Mouse (Mus musculus): ENCODE results near the gene Klk1.
"Not testable (repeated sequence)": the region's sequence is repeated elsewhere in the genome, so short reads cannot be mapped to it uniquely, and the experiment has no call there.

The Klk1 gene

DNA sequence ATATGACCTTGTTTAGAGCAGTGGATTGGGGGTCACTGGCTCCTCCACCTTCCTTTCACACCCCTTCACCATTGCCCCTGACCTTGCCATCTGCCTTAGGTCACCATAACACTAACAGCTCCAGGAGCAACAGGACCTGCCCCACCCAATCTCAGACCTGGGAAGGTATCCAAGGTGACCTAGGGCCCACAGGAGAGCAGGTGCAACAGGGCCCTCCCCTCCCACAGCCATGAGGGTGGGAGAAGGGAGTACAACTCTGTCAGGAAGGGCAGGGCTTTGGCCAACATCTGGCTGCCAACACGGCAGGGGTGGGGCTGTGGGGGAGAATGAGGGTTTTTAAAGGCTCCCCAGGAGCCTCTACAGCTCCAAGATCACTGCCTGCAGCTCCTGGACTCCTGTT lies at the start of gene Klk1:
TSS of gene Klk1 (plus strand) at position 285 of the 400 bp plus-strand sequence.
- DNase-seq (ENCODE audit: low read depth, low spot score), result peak; percentile 83

DNA sequence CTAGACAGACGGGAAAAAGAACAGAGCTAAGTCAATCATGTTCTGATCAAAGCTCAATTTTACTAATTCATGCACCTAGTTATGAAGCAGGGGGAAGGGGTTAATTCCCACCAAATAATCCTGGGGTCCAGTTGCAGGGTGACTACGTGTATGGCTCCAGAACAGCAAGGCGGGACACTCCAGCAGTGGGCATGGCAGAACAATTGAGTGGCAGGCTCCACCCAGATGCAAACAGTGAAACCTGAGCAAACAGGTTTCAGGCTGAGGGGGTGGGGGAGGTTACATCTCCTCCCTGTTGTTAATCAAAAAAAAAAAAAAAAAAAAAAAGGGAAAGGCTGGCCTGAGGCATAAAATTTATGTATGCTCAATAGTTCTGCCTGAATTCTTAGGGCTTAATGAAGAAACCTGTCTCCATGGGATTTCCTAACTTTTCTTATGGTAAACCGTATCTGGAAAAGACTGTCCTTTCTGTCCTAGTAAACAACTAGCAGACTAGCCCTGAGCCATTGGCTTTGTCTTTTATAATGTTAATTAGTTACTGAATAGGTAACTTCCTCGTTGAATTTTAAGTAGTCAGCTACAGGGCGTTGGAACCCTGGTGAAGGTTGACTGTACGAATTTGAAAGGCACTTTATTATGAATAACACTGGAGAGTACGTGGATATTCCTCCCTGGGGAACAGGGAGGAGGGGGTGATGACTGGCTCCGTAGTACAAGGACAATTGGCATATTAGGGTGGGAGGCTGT lies 45.7 kb upstream of the Klk1 start:
- DNase-seq (ENCODE audit: low read depth, low spot score), result peak; percentile 30

DNA sequence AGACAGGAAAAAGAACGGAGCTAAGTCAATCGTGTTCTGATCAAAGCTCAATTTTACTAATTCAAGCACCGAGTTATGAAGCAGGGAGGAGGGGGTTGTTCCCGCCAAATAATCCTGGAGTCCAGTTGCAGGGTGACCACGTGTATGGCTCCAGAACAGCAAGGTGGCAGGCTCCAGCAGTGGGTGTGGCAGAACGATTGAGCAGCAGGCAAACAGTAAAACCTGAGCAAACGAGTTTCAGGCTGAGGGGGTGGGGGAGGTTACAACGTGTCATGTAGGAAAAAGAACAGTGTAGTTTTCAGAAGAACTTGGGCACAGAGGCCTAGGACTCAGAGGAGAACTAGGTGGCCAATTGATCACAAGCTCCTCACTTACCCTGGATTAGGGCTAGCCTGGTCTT lies 38.6 kb upstream of the Klk1 start:
- not testable (repeated sequence) for DNase-seq (ENCODE audit: low read depth, low spot score)

DNA sequence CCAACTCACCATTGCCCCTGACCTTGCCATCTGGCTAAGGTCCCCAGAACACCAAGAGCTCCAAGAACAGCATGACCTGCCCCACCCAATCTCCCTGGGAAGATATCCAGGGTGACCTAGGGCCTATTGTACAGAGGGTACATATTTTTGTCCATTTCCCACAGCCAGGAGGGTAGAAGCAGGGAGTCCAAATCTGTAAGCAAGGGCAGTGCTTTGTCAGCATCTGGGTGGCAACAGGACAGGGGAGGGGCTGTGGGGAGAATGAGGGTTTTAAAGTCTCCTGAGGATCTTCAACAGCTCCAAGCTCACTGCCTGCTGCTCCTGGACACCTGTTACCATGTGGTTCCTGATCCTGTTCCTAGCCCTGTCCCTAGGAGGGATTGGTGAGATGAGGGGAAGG lies 37.2 kb upstream of the Klk1 start, which contains the start of gene Klk1b24:
TSS of gene Klk1b24 (plus strand) at position 301 of the 400 bp plus-strand sequence.
- DNase-seq (ENCODE audit: low read depth, low spot score), result not testable (repeated sequence)

DNA sequence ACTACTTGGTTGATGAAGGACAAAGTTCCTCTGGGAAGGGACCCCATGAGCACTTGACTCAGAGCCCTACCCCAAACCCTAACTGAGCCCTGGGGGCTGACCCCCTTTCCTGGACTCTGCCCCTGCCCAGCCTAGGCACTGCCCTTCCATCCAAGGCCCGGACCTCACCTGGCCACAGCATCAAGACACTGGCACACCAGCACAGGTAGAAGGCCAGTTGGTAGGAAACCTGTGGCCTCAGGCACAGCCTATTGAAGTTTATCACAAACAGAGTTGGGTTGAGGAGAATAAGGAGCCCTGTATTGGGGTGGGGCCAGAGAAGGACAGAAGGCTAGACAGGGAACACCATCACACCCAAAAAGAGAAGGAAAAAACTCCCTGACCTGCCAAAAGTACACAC lies 31.7 kb upstream of the Klk1 start:
- DNase-seq (ENCODE audit: low read depth, low spot score), result not testable (repeated sequence)

DNA sequence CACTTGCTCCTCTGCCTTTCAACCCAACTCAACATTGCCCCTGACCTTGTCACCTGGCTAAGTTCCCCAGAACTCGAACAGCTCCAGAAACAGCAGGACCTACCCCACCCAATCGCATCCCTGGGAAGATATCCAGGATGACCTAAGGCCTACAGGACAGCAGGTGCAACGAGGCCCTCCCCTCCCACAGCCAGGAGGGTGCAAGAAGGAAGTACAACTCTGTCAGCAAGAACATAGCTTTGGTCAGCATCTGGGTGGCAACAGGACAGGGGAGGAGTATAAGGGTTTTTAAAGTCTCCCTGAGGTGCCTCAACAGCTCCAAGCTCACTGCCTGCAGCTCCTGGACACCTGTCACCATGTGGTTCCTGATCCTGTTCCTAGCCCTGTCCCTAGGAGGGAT lies 27.3 kb upstream of the Klk1 start, which contains the start of gene Klk1b3:
TSS of gene Klk1b3 (plus strand) at position 301 of the 400 bp plus-strand sequence.
- no peak for DNase-seq (ENCODE audit: low read depth, low spot score)

DNA sequence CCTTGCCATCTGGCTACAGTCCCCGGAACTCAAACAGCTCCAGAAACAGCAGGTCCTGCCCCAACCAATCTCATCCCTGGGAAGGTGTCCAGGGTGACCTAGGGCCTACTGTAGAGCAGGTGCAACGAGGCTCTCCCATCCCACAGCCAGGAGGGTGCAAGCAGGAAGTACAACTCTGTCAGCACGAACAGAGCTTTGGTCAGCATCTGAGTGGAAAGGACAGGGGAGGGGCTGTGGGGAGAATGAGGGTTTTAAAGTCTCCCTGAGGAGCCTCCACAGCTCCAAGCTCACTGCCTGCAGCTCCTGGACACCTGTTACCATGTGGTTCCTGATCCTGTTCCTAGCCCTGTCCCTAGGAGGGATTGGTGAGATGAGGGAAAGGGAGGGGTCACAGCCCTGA lies 18.0 kb upstream of the Klk1 start, which contains the start of gene Klk1b4:
TSS of gene Klk1b4 (plus strand) at position 301 of the 400 bp plus-strand sequence.
- DNase-seq (ENCODE audit: low read depth, low spot score), result not testable (repeated sequence)

DNA sequence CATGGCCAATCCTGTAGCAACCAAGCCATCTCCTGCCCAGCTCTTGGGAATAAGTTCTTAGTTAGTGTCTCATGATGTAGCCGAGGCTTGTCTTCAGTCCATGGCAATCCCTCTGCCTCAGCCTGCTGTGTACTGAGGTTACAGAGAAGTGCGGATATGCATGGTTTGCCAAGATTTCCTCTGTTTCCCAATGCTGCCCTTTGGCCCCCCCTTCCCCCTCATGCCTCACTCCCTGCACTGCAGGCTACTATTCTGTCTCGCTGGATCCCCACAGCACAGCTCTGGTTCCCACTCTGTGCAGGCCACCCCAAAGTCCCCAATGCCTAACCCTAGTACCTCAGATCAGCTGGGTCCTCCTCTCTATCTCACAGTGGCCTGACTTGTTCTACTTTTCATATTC lies 16.9 kb upstream of the Klk1 start:
- DNase-seq (ENCODE audit: low read depth, low spot score), result no peak

DNA sequence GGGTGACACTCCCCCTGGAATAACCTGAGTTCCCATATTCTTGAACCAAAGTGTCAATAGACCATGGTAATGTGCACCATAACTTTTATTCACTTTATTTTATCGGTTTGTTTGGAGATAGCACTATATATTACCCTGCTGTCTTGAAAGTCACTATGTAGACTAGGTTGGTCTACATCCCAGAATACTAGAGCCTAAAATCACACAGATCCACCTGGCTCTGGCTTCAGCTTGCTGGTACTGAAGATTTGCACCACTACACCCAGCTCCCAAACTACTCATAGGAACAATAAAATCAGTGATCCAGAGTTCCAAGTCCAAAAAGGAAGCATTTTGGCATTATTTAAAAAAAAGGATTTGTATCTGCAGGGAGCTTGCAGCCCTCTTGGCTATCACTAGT lies 9.5 kb upstream of the Klk1 start, which contains the start of gene Klk1b5:
TSS of gene Klk1b5 (plus strand) at position 301 of the 400 bp plus-strand sequence.
- no peak for DNase-seq (ENCODE audit: low read depth, low spot score)

DNA sequence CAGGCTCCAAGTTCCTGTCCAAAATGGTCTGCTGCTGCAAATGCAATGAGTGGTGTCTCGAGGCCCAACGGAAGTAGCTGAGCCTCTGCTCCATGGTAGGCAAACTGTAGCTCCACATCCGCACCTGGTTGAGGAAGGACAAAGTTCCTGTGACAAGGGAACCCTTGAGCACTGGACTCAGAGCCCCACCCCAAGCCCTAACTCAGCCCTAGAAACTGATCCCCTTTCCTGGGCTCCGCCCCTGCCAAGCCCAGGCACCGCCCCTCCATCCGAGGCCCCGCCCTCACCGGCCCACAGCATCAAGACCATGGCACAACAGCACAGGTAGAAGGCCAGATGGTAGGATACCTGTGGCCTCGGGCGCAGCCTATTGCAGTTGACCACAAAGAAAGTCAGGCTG lies 3.6 kb upstream of the Klk1 start:
- DNase-seq (ENCODE audit: low read depth, low spot score), result not testable (repeated sequence)

DNA sequence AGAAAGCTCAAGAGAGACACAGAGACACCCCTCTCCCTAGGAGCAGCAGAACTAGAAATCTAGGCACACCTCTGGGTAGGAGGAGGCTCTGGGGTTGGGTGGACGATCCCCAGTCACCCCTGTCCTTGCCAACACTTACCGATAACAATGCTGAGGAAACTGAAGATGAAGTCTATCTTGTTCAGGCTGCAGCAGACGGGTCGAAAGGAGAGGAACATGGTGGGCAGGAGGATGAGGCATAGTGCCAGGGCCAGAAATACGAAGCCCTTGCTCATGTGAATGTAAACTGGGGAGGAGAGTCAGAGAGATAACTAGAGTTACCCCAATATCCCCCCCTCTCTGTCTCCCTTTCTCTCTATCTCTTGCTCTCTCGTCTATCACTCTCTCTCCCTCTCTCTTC lies 2.8 kb upstream of the Klk1 start:
- not testable (repeated sequence) for DNase-seq (ENCODE audit: low read depth, low spot score)

DNA sequence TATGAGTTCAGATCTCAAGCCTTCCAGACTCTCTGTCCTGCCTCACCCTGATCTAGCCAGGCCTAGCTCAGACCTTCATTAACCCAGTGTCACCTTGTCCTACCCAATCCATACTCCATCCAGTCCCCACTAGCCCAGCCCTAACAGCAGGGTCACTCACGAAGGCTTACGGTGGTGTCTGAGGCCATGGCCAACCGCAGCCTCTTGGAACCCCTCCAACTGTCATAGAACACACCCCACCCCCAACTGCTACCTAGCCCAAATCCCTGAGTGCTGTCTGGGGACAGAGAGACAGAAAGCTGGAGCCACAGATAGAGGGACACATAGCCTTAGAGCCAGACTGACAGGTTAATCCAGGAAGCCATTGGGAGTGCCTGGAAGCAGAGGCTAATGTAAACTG lies 10.7 kb downstream of the Klk1 start, which contains the start of gene Gm36864:
TSS of gene Gm36864 (plus strand) at position 269 of the 400 bp plus-strand sequence.
- DNase-seq (ENCODE audit: low read depth, low spot score), result no peak

DNA sequence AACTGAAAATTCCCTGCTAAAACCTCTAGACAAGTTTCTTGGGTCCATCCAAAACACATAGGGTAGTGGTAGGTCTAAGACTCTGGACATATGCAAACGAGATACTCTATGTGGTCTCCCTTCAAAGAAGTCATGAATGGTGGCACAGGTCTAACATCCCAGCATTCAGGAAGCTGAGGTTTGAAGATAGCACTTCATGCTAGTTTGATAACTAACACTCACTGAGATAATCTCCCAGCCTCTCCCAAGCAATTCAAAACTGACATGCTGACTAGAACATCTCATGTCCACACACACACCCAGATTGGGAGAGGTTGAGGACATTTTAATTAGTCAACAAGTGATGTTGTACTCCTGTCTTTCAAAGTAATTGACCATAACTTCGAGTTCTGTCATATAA lies 14.8 kb downstream of the Klk1 start:
- no peak for DNase-seq (ENCODE audit: low read depth, low spot score)

DNA sequence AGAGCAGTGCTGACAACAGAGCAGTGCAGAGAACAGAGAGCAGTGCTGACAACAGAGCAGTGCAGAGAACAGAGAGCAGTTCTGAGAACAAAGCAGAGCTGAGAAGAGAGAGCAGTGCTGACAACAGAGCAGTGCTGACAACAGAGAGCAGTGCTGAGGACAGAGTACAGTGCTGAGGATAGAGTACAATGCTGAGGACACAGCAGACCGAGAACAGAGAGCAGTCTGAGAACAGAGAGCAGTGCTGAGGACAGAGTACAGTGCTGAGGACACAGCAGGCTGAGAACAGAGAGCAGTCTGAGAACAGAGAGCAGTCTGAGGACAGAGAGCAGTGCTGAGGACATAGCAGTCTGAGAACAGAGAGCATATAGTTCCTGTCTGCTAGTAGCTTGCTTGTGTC lies 15.6 kb downstream of the Klk1 start:
- no peak for DNase-seq (ENCODE audit: low read depth, low spot score)

DNA sequence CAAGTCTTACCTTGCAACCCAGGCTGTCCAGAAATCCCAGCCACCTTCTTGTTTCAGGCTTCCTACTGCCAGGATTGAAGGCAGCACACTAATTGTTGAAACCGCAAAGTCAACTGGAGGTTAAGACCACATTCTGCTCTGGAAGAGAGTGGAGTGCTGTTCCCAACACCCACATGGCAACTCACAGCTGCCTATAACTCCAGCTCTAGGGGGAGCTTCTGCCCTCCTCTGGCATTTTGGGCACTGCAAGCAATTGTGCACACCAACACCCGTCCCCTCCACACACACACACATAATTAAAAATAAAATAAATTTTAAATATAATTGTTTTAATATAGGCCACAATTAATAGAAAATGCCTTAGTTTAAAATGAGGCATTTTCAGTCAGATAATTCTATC lies 16.0 kb downstream of the Klk1 start:
- no peak for DNase-seq (ENCODE audit: low read depth, low spot score)

DNA sequence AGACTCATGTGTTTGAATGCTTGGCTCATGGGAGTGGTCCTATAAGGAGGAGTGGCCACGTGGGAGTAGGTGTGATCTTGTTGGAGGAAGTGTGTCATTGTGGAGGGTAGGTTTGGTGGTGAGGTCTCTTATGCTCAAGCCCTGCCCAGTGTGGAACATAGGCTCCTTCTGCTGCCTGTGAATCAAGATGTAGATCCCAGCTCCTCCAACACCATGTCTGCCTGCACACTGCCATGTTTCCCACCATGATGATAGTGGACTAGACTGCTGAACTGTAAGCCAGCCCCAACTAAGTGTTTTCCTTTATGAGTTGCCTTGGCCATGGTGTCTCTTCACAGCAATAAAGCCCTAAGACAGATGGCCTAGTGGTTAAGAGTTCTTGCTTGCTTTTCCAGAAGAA lies 18.9 kb downstream of the Klk1 start:
- DNase-seq (ENCODE audit: low read depth, low spot score), result no peak

DNA sequence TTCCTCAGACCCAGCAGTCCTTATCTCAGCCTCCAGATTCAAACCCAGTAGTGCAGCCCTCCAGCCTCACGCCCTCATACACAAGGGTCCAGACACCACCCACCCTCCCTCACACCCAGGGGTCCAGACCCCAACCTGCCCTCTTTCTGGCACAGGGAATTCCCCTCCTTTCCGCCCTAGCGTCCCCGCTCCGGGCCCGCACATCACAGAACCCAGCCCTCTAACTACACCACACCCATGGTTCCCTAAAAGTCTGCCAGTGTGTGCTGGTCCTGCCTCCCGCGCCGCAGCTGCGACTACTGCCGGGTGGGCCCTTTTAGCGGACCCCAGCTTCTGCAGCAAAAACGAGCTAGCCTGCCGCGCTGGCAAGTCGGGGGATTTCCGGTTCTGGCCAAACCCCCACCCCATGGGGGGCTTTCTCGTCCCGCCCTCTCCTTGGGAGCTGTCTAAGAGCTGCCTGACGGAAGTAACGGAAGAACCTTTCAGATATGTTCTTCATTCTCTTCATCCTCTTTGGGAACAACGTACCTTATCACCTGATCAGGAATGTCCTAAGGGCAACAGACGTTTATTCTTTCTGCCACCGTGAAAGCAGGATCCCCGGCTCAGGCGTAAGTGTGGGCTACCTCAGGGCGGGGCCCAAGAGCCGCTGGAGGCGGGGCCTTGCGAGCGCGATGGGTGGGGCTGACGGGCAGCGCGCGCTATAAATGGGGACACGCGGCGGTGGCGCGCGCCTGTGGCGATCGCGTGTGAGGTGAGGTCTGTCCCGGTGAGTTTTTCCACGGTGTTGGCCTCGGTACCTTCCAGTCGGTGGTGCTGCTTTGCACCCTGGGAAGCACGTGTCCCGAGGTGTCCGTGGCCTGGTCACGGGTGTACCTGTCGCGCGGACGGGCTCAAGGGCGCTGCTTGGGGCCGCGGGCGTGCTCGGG lies 21.2 kb downstream of the Klk1 start, which contains the start of the genes 1700028J19Rik and 2410002F23Rik:
TSS of gene 1700028J19Rik (minus strand) at position 641 of the 929 bp plus-strand sequence.
TSS of gene 2410002F23Rik (plus strand) at position 668 of the 929 bp plus-strand sequence.
- DNase-seq (ENCODE audit: low read depth, low spot score), result peak; percentile 93

DNA sequence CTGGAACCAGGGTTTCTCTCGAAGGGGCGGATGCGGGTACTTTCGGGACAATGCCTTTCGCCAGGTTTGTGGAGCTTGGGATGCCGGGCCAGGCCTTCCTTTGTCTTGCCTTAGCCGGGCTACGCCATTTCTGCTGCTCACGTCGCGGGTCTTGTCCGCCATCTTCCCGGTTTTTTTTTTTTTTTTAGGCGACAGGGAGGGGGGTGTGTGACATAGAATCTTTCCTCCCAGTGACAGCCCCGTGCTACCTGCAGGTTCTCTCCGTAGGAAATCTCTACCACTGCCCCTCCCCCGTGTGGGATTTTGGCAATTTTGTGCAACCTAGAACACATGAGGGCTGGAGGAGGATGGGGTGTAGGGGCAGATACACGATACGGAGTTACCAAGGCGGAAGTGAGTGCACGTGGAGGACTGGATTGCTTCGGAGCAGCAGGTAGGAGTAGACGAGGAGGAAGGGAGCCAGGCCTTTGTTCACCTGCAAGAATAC lies 21.9 kb downstream of the Klk1 start:
- peak; percentile 85 for DNase-seq (ENCODE audit: low read depth, low spot score)

DNA sequence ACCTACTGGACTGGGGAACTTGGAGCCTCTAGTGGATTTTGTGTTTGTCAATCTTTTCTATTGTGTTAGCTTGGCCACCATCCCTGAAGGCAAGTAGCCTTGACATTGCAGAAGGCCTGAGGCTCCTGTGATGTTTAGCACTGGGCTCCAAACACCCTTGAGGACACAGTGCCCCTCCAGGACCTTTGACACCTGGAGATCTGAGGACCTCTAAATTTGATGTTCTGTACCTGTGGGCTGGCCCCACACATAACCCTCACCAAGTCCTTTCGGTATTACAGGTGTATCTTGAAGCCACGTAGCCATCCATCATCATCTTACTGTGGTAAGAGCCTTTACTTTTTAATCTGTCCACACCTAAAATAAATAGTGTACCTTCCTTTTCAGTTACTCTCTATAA lies 22.8 kb downstream of the Klk1 start:
- DNase-seq (ENCODE audit: low read depth, low spot score), result no peak

DNA sequence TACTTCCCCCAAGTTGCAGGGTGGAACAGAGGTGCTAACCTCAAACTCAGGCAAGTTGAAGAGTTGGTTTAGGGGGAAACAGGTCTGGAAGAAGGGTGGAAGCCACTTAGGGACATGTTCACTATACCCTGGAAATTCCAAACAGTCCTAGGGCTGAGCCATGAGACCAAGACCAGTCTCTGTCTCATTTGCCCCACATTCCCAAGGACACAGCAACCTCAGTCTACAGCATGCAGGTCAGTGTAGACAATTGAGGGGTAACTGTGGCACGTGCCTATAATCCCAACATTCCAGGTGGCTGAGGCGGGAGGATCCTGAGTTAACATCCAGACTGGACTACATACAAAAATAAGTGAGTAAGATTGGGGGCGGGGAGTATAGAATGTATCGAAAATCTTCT lies 24.1 kb downstream of the Klk1 start:
- DNase-seq (ENCODE audit: low read depth, low spot score), result no peak

DNA sequence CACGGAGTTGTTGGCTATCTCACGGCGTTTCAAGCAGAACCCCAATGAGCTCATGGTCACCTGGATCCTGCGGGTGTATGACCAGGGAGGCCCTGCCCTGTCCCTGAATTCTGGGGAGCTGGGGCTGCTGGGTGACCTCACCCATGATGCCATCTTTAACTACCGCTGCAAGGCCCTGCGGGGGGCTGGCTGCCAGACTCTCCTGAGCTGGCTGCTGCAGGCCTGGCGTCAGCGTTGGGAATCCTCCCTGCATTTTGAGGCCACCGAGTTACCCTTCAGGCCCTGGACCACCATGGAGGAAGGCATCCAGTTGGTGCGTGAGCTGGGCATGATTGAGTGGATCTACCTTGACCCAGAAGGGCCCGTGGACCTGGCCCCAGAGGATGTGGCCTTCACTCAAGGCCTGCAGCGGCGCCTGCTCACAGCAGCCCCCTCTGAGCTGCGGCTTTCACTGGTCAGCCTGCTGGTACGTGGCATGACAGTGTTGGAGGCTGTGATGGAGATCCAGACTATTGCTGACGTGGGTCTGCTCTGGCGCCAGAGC lies 25.6 kb downstream of the Klk1 start:
- not testable (repeated sequence) for DNase-seq (ENCODE audit: low read depth, low spot score)
